Comparison of ENCODE assay signal across 27 mouse cellular contexts in genomic region chr13:23779025-23779424, GRCm38 (mm10). TPM values are rescaled to one million over a fixed set of nuclear protein-coding genes. Genes with fewer than 3 reads are reported as not detected.
"Had no signal": no experiment of that assay in that cellular context is flagged by ENCODE, and none has a peak within 500 bp of the region (broad histone marks: within the 10 kb centered on the region; RNA-seq: fewer than 3 reads in every experiment).

No protein-coding gene starts in this region.

- H3K9ac ChIP-seq: intestine, embryonic 15.5 days; kidney, embryonic 15.5 days; limb, embryonic 12.5 days; limb, embryonic 15.5 days; lung, embryonic 15.5 days had no signal

- H3K36me3 ChIP-seq: intestine, embryonic 15.5 days; kidney, embryonic 15.5 days; limb, embryonic 12.5 days; limb, embryonic 15.5 days; lung, embryonic 15.5 days had no signal

- H3K4me2 ChIP-seq: intestine, embryonic 15.5 days; kidney, embryonic 15.5 days; limb, embryonic 12.5 days; limb, embryonic 15.5 days; lung, embryonic 15.5 days; midbrain, embryonic 11.5 days had no signal

- ATAC-seq: intestine, embryonic 15.5 days had no signal

- H3K9me3 ChIP-seq: intestine, embryonic 15.5 days; kidney, embryonic 15.5 days; limb, embryonic 12.5 days; limb, embryonic 15.5 days; lung, embryonic 15.5 days had no signal

- H3K4me1 ChIP-seq: intestine, embryonic 15.5 days; kidney, embryonic 15.5 days; limb, embryonic 12.5 days; limb, embryonic 15.5 days; lung, embryonic 15.5 days had no signal

- H3K27me3 ChIP-seq: intestine, embryonic 15.5 days; kidney, embryonic 15.5 days; limb, embryonic 12.5 days; limb, embryonic 15.5 days; lung, embryonic 15.5 days had no signal

- H3K27ac ChIP-seq: intestine, embryonic 15.5 days; kidney, embryonic 15.5 days; limb, embryonic 12.5 days; limb, embryonic 15.5 days; lung, embryonic 15.5 days had no signal

- DNase-seq: kidney, adult 11 months; kidney, adult 8-10 months; kidney, postnatal 10 days; kidney, postnatal 36 days; left cerebral cortex, postnatal 4 days; lung, adult 18-20 months; lung, postnatal 14 days; lung, postnatal 4 days; midbrain, embryonic 14.5 days; thymus, postnatal 36 days had no signal

- H3K4me3 ChIP-seq: intestine, embryonic 15.5 days; kidney, embryonic 15.5 days; limb, embryonic 12.5 days; limb, embryonic 15.5 days; lung, embryonic 15.5 days had no signal

RNA-seq across cellular contexts. Expression of gene Trim38, which starts 9.3 kb away (rescaled TPM):
- total RNA-seq: layer of hippocampus, adult 8-10 months; layer of hippocampus, postnatal 10 days; left cerebral cortex, adult 8-10 months; left cerebral cortex, postnatal 14 days; left cerebral cortex, postnatal 4 days; megakaryocyte, adult 5-6 weeks; midbrain, postnatal 0 days had no signal
- polyA plus RNA-seq: intestine, embryonic 15.5 days; kidney, embryonic 15.5 days; limb, embryonic 15.5 days; lung, embryonic 15.5 days; midbrain, embryonic 11.5 days; midbrain, embryonic 14.5 days; neural tube, embryonic 11.5 days; neural tube, embryonic 14.5 days; stomach, embryonic 14.5 days; thymus, postnatal 0 days had no signal

RNA-seq across cellular contexts. Expression of gene Hist1h1a, which starts 15.6 kb away (rescaled TPM):
- polyA plus RNA-seq: midbrain, embryonic 14.5 days; midbrain, postnatal 0 days; neural tube, embryonic 14.5 days; urinary bladder, adult 2 months had no signal

RNA-seq across cellular contexts. Expression of gene Hist1h4a, which starts 18.0 kb away (rescaled TPM):
- polyA plus RNA-seq: lung, embryonic 15.5 days; midbrain, postnatal 0 days; neural tube, embryonic 11.5 days; neural tube, embryonic 14.5 days; stomach, embryonic 14.5 days had no signal
